Mouse (Mus musculus) kidney, adult 2 months (tissue): ENCODE measurements around the gene Trim47. TPM values are rescaled to one million over a fixed set of nuclear protein-coding genes. Genes with fewer than 3 reads are reported as not detected.

Experiments
- DNase-seq: peaks from one replicate; pipeline ENCODE4 v3.0.0; 2021
- H3K27ac ChIP-seq: fragments of 200-500 bp; 2 replicates; pipeline ENCODE4 v1.5.1; 2012; ENCODE audit warnings: low read depth, low read length, control low read depth, inconsistent platforms; ENCODE audit not compliant: insufficient read depth
- H3K27me3 ChIP-seq: fragments of 200-500 bp; replicated peaks from 2 replicates; pipeline ENCODE4 v1.6.1; 2012; ENCODE audit warnings: mild to moderate bottlenecking, moderate library complexity, low read length, inconsistent platforms; ENCODE audit not compliant: control insufficient read depth, insufficient read depth
- H3K36me3 ChIP-seq: fragments of 200-500 bp; 2 replicates; pipeline ENCODE4 v1.6.1; 2012; ENCODE audit warnings: mild to moderate bottlenecking, moderate library complexity, low read length, inconsistent platforms; ENCODE audit not compliant: control insufficient read depth, insufficient read depth
- H3K4me1 ChIP-seq: fragments of 200-500 bp; 2 replicates; pipeline ENCODE4 v1.6.1; 2011; ENCODE audit warnings: low read length; ENCODE audit not compliant: control insufficient read depth, insufficient read depth
- H3K4me3 ChIP-seq: fragments of 200-500 bp; 2 replicates; pipeline ENCODE4 v1.5.1; 2011; ENCODE audit warnings: mild to moderate bottlenecking, low read depth, low read length, control low read depth; ENCODE audit not compliant: insufficient read depth
- CTCF ChIP-seq: fragments of 200-500 bp; conservative IDR thresholded peaks from 2 replicates; pipeline ENCODE4 v1.5.1; 2011; ENCODE audit warnings: low read depth, mild to moderate bottlenecking, control low read depth, low read length, moderate library complexity, mixed read lengths; ENCODE audit not compliant: insufficient read depth, insufficient read length
- POLR2A ChIP-seq: fragments of 200-500 bp; IDR thresholded peaks from one replicate; pipeline ENCODE4 v1.6.1; 2011; ENCODE audit warnings: low read depth, low read length, control low read depth
- WGBS: fragments of 180-500 bp; shearing (Covaris S2); methylation state at CpG from one replicate; pipeline ENCODE4 v1.1.7; 2018; 5-methylcytosine and 5-hydroxymethylcytosine counted together
- polyA plus RNA-seq: library from polyadenylated mRNA; depleted of rRNA; stranded (reverse); fragments of >200 nt; gene quantifications from 2 replicates; pipeline ENCODE4 v1.2.3, GENCODE M21; 2012

Trim47 gene
- polyA plus RNA-seq, 1 experiment = 34.9 TPM

DNA sequence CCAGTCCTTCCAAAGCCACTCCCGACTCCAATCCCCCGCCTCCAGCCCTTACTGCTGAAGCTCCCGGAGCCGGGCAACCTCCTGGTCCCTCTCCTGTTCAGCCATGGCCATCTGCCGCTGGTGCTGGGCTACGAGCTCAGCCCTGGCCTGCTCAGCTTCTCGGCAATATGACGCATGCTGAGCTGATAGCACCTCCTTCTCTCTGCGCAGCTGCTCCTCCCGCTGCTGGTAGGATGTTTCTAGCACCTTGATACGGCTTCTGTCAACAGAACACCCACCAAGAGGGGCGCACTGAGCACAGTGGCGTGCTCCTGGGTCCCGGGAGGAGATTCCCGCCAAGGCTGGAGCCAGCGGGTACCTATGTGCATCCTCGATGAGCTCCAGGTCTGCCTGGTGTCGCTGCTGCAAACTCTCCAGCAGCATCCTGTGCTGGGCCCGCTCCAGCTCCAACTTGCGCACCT, 21.8 kb upstream of the Trim47 start:
- H3K4me3 ChIP-seq = no peak overlapping the region
- H3K27ac ChIP-seq = no peak overlapping the region
- no peaks in the 10 kb centered on the region; the same call in 1 of the 2 replicates for H3K36me3 ChIP-seq
- H3K27me3 ChIP-seq = no peaks in the 10 kb centered on the region
- WGBS = 85% methylated on average over 20 of the region's 20 CpGs
- no peak for DNase-seq
- peaks cover 11% of the 10 kb centered on the region for H3K4me1 ChIP-seq
- TF ChIP-seq CTCF (no peak), POLR2A (no peak)

DNA sequence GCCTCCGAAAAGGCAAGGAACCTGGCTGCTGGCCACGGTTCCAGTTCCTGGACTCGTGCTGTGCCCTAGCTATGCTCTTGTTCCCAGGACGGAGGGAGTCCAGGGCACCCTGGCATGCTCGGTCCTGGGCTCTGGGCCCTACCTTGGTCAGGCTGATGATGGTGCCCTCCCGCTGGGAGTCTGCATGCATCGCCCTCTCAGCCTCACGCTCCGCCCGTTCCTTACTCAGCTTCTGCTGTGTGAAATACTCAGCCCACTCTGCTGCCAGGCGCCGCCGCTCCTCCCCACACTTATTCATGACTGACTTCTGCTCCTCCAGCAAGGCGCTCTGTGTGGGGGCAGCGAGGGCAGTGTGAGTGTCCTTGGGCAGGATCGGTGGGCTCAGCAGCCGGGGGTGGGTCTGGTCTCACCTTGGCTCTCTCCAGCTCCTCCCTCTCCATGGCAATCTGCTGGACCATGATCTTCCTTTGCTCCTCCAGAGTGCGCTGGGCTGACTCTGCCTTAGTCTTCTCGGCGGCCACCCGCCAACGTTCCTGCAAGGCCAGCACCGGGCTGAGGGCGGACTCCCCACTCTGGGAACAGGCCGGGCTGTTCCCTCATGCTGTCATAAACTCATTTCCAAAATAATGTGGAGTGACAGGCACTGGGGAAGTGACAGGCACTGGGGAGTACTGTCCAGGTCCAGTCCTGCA, 19.4 kb upstream of the Trim47 start:
- peak overlapping the region; percentile 62; the same call in 1 of the 2 replicates for H3K27ac ChIP-seq
- peak; percentile 85 for DNase-seq
- WGBS = 48% methylated on average over 25 of the region's 25 CpGs

GRCm38 (mm10) chr11:116145481-116146293, 18.7 kb upstream of the Trim47 start:
- H3K36me3 ChIP-seq = no peaks in the 10 kb centered on the region
- TF ChIP-seq CTCF (no peak), POLR2A (no peak)
- H3K27me3 ChIP-seq = no peaks in the 10 kb centered on the region
- peak overlapping the region; percentile 59 for H3K27ac ChIP-seq
- no peak overlapping the region for H3K4me3 ChIP-seq
- WGBS = 54% methylated on average over 18 of the region's 18 CpGs
- peak; percentile 44 for DNase-seq
- peaks cover 11% of the 10 kb centered on the region for H3K4me1 ChIP-seq

More for the DNA sequence above, 19.4 kb upstream of the Trim47 start:
- no peaks in the 10 kb centered on the region for H3K27me3 ChIP-seq
- H3K4me3 ChIP-seq = no peak overlapping the region
- peaks cover 11% of the 10 kb centered on the region for H3K4me1 ChIP-seq
- TF ChIP-seq POLR2A (no peak), CTCF (no peak)
- no peaks in the 10 kb centered on the region; the same call in 1 of the 2 replicates for H3K36me3 ChIP-seq

DNA sequence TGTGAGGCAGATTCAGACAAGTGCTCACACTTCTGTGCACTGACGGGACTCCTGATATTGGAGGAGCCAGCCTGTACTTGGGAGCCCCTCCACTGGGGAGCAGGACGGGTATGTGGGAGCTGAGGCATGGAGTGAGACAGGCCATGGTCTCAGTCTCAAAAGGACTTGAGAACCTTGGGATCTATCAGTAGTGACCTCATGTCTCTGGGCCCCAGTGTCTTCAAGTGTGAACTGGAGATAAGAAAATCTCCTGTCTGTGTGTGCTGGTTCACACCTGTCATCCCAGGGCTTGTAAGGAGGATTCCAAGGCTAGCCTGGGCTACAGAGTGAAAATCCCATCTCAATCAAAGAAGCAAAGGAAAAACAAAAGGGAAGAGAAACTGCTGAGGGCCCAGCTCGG, 16.5 kb upstream of the Trim47 start:
- WGBS = 98% methylated on average over 3 of the region's 3 CpGs
- peaks cover 19% of the 10 kb centered on the region for H3K4me1 ChIP-seq
- no peak overlapping the region for H3K4me3 ChIP-seq
- H3K27ac ChIP-seq = no peak overlapping the region
- DNase-seq = no peak
- H3K27me3 ChIP-seq = no peaks in the 10 kb centered on the region
- TF ChIP-seq POLR2A (no peak), CTCF (no peak)
- H3K36me3 ChIP-seq = no peaks in the 10 kb centered on the region

- no peak for DNase-seq
- Histone ChIP-seq H3K4me1 (peaks cover 19% of the 10 kb centered on the region), H3K36me3 (no peaks in the 10 kb centered on the region), H3K4me3 (no peak overlapping the region), H3K27ac (no peak overlapping the region), H3K27me3 (no peaks in the 10 kb centered on the region)
- WGBS = 78% methylated on average over 10 of the region's 10 CpGs
- TF ChIP-seq POLR2A (no peak), CTCF (no peak)
Measured at GRCm38 (mm10) chr11:116142211-116142991, 15.4 kb upstream of the Trim47 start.

DNA sequence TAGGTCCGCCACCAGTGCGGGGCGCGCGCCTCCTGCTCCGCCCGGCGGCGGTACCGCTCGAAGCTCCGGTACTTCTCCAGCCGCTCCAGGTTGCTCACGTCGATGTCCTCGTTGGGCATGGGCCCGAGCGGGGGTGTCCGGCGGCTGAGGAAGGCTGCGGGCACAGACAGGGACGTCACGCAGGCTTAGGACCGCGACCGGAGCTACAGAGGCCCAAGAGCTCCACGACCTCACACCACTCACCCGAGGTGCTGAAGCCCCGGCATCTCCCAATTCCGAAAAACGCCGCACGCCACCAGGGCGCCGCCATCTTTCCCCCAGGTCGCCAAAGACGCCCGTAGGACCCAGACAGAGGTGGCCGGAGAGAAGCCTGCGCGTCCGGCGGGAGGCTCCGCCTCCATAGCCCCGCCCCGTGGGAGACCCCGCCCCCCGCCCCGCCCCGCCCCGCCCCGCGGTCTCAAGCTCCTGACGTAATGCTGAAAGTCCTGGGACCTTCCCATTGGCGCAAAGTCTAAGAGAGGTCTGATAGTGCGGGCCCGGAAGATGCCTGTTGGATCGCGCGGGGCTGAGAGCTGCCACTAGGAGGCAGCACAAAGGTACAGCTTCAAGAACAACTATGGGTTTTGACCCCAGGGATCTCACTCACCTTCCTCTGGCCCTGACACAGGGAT, 11.6 kb upstream of the Trim47 start, which contains the start of gene Mrpl38:
Mrpl38 (minus strand) TSS at position 401 of the 671 bp plus-strand sequence.
- no peaks in the 10 kb centered on the region for H3K36me3 ChIP-seq
- H3K4me3 ChIP-seq = peak within 1 kb of the TSS; percentile 80
- TF ChIP-seq CTCF (peak; percentile 88), POLR2A (no peak)
- peak; percentile 97 for DNase-seq
- under 1% methylated on average over 60 of the region's 60 CpGs for WGBS
- H3K27ac ChIP-seq = peak within 1 kb of the TSS; percentile 51
- peaks cover 8% of the 10 kb centered on the region; the same call in 1 of the 2 replicates for H3K4me1 ChIP-seq
- H3K27me3 ChIP-seq = no peaks in the 10 kb centered on the region
